Mouse (Mus musculus): Measurements from ENCODE around the gene Igf1r.

Gene Igf1r

DNA sequence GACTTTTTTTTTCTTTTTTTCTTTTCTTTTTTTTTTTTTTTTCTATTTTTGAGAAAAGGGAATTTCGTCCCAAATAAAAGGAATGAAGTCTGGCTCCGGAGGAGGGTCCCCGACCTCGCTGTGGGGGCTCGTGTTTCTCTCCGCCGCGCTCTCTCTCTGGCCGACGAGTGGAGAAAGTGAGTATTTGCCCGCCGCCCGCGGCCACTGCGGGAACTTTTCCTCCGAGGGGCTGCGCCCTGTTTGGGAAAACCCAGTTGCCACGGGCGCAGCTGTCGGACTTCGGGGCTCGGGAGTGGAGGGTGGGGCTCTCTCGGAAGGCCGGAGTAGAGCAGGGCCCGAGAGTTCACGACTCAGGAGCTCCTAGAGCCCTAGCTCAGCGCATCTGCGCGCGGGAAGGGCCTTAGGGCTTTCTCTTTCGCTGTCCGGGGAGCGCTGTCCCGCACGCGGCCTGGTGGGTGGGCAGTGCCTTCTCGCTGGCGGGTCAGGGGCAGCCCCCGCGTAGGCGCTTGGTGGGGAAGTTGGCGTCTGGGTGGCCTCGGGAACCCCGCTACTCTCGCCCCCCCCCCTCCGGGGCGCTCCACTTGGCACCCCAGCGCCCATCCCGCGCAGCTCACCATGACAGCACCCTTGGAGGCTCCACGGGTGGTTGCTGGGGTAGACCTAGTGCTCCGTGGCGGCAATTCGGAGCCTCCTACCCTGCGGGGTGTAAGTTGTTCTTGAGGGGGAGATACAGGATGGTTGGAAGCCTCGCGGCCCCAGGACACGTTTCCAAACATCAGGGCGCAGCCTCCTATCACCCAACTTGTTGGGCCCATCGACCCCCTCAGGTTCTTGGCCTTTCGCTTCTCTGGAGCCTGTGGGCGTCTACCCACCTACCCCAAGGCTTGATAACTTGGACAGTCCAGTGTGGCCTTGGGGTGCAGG is at the start of gene Igf1r:
Igf1r (plus strand) TSS at position 51 of the 924 bp plus-strand sequence.
- peak; percentile 24 for DNase-seq (ENCODE audit: low spot score)

DNA sequence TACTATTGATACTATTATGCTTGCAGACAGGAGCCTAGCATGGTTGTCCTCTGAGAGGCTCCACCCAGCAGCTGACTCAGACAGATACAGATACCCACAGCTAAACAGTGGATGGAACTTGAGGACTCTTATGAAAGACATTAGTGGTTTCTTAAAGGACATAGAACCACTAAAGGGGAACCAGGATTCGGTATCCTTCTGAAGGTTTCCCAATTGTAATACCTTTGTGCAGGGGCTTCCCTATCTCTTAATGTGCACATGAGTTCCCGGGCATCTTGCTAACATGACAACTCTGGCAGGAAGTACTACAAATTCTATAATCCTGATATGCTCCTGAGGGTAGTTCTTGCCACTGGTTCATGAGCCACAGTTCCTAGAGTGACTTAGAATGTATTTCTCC is 46.3 kb upstream of the Igf1r start:
- DNase-seq (ENCODE audit: low spot score): no peak

GRCm38 (mm10) chr7:67907786-67908400 is 44.7 kb upstream of the Igf1r start:
- no peak for DNase-seq (ENCODE audit: low spot score)

DNA sequence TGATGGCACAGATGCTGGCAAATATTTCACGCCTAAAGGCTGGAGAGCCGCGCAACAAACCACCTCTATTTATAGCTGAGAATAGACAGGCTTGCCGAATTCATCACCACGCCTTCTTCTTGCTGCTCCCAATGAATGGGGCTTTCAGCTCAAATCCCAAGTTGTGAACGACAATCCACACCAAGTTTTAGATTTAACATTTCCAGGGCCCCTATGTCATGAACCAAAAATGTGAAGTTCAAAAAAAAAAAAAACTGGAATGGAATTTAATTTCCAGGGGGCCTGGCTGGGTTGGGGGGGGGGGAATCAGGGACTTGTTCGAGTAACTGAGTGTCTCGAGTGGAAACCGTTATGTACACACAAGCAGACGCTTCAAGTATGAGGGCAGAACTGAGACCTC is 42.1 kb upstream of the Igf1r start:
- no peak for DNase-seq (ENCODE audit: low spot score)

DNA sequence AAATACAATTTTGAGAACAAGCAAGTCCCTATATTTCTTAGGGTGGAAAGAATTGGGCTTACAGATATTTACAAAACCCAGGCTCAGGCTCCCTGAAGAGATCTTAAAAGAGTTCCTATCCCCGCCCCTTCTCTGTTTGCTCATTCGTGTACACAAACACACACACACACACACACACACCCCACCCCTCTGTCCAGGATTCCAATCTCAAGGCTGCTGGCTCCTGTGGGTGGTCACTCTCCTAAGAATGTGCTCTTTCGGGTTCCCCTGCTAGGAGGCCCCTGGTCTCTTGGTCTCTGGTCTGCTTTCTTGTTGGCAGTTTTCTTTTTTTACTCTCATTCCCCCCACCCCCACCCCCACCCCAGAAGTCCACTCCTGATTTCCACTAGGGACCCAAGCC is 41.7 kb upstream of the Igf1r start:
- DNase-seq (ENCODE audit: low spot score): no peak

DNA sequence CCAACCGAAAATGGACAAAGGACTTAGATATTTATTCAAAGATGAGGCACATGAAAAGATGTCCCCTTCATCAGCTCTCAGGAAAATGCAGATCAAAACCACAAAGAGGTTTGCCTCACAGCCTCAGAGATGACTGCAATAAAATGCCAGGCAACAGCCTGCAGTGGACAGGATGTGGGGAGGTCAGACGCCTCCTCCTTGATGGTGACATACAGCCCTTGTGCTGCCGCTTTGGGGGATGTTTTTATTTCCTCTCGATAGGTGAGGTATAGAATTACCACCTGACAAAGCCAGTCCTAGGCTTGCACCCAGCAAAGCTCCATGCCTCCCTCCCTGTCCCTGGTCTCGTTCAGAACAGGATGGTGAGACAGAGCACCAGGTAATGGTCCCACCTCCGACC is 40.8 kb upstream of the Igf1r start:
- no peak for DNase-seq (ENCODE audit: low spot score)

GRCm38 (mm10) chr7:67916960-67917359 is 35.7 kb upstream of the Igf1r start:
- no peak for DNase-seq (ENCODE audit: low spot score)

DNA sequence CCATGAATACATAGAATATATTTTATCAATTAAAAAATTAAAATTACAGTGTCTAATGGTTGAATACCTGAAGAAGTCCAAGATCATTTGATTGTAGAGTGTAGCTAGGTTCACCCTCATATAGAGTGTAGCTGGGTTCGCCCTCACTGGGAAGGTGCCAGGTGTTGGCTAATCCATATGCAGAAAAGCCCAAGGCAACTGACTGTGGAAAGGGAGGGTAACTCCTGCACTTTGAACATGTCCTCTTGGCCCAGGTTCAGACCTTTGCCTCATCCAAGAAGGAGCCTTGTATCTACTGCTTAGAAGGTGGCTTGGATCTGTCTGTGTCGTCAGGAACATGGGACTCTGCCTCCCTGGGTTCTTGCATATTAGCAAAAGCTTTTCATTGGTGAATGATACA is 34.9 kb upstream of the Igf1r start:
- DNase-seq (ENCODE audit: low spot score): no peak

- DNase-seq (ENCODE audit: low spot score): no peak
Observed at GRCm38 (mm10) chr7:67919467-67919866, 33.2 kb upstream of the Igf1r start.

DNA sequence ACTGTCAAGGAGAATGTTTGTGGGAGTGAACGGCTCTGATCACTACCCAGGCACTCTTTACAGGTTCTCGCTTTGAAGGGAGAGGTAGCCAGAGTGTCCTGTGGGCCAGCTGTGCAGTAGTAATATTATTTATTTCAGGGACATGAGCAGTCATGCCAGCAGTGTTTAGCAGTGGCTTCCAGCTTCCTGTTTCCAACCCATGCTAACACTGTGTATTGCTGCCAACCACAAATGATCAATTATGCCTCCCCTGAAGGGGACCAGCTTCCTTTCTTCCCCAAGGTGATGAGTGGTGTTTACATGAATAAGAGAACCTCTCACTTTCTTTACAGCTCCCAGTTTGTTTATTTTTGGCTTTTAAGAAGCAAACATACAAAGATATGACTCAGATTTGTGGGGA is 28.4 kb upstream of the Igf1r start:
- no peak for DNase-seq (ENCODE audit: low spot score)

DNA sequence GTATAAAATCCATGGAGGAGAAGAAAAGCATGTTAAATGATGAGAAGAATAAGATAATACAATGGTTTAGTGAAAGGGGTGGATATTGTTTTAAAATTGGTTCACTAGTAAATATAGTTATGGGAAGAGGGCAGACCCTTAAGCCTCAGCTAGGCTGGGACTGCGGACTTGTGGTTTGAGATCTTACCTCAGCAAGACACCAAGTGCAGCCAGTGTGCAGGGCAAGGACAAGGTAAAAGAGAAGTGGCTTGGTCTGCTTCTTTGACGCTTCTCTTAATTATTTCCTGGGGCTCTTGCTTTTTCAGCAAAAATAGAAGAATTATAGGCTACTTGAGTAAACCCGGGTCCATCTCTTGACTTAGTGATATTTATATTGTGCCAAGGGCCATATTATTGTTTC is 22.5 kb upstream of the Igf1r start:
- DNase-seq (ENCODE audit: low spot score): no peak

- DNase-seq (ENCODE audit: low spot score): no peak
Observed at GRCm38 (mm10) chr7:67936801-67937200, 15.8 kb upstream of the Igf1r start.

DNA sequence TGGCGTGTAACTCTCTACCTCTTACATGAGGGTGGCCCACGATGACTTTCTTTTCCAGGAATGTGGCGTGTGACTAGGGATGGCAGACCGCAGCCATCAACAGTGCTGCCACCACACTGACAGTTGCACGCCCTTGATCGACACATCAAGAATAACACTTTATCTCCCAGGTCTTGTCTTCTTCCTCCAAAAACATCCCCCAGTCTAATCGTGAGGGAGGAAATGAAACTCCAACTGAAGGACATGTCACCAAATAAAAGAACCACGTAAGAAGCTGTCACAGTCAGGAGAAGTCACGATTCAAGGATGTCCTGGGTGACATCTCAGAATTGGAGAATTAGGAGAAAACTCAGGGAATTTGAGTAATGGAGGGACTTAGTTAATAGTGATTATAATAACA is 8.8 kb upstream of the Igf1r start:
- no peak for DNase-seq (ENCODE audit: low spot score)

DNA sequence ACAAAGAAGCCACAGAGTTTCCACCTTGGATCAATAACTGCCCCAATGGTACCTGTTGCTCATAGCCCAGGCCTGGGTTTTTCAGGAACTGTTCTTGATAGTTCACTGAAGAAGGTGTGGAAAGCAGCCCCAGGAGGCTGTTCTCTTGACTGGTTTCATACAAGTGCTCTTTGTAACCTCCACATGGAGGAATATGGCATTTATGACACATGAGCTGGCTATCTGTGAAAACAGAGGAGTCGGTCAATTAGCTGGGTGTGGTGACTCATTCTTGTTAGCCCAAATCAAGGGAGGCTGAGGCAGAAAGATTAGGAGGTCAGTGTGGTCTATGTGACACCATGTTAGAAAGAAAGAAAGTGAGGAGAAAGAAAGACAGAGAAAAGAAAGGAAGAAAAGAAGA is 5.7 kb upstream of the Igf1r start:
- no peak for DNase-seq (ENCODE audit: low spot score)

GRCm38 (mm10) chr7:67950346-67950814 is 2.2 kb upstream of the Igf1r start:
- DNase-seq (ENCODE audit: low spot score): no peak

GRCm38 (mm10) chr7:67950815-67951531 is 1.7 kb upstream of the Igf1r start:
- DNase-seq (ENCODE audit: low spot score): peak; percentile 72

DNA sequence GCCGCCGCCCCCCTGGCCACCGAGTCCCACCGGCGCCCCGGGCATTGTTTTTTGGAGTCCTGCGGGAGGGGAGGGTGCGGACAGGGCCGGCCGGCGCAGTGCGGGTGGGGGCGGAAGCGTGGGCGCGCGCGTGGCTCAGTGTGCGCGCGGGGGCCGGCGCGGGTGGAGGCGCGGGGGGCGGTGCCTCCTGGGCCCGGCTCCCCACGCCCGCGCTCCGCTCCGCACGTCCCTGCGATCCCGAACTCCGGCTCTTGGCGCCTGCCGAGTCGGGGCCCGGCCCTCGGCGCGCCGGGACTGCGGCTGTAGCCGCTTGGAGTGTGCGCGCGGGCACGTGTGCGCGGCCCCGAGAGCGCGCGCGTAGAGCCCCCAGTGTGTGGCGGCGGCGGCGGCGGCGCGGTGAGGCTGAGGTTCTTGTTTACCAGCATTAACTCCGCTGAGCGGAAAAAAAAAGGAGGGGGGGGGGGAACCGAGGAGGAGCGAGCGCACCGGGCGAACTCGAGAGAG is 1.0 kb upstream of the Igf1r start:
- DNase-seq (ENCODE audit: low spot score): peak; percentile 91

GRCm38 (mm10) chr7:67952036-67952681 is 468 bp upstream of the Igf1r start:
- peak; percentile 79 for DNase-seq (ENCODE audit: low spot score)

- peak; percentile 46 for DNase-seq (ENCODE audit: low spot score)
Observed at GRCm38 (mm10) chr7:67953764-67954242, 1.2 kb downstream of the Igf1r start.

GRCm38 (mm10) chr7:67954591-67955185 is 2.1 kb downstream of the Igf1r start:
- DNase-seq (ENCODE audit: low spot score): no peak

- DNase-seq (ENCODE audit: low spot score): no peak
Observed at GRCm38 (mm10) chr7:67955276-67955675, 2.6 kb downstream of the Igf1r start.
